Mouse (Mus musculus) bone marrow, adult 2 months (tissue): Measurements from ENCODE around the gene Ugt1a6b.

Experiments used
- CTCF ChIP-seq: fragments of 200-500 bp; IDR thresholded peaks from 2 replicates; pipeline ENCODE4 v1.5.1; 2011; ENCODE audit warnings: low read length, control low read depth; ENCODE audit not compliant: control insufficient read depth, insufficient read depth
- POLR2A ChIP-seq: fragments of 200-500 bp; IDR thresholded peaks from 2 replicates; pipeline ENCODE4 v1.6.1; 2011; ENCODE audit warnings: low read depth, mild to moderate bottlenecking, control low read depth, low read length, borderline replicate concordance; ENCODE audit not compliant: control insufficient read depth

- TF ChIP-seq CTCF (no peak), POLR2A (no peak)
Measured at GRCm38 (mm10) chr1:88214462-88214952, 111.5 kb downstream of the Ugt1a6b start.
